Mouse (Mus musculus): ENCODE results near the gene Crtc2.

Gene Crtc2

GRCm38 (mm10) chr3:90309589-90309988 is 55.6 kb downstream of the Crtc2 start:
- DNase-seq (ENCODE audit: low read depth, low spot score) = peak; percentile 43

GRCm38 (mm10) chr3:90313367-90313766 is 59.4 kb downstream of the Crtc2 start:
- DNase-seq (ENCODE audit: low read depth, low spot score) = peak; percentile 57

All from CD4-positive helper T cell, adult 2 months (primary cell).